Mouse (Mus musculus) ES-E14 (cell line): ENCODE data around the gene Zfp119b.
"Not testable (repeated sequence)": the region's sequence is repeated elsewhere in the genome, so short reads cannot be mapped to it uniquely, and the experiment has no call there.

Source experiments
- CHD2 ChIP-seq: IDR thresholded peaks from 2 replicates; pipeline ENCODE4 v1.6.1; 2014; ENCODE audit warnings: mild to moderate bottlenecking, low read depth, low read length, inconsistent platforms
- HCFC1 ChIP-seq: IDR thresholded peaks from 2 replicates; pipeline ENCODE4 v1.6.1; 2012; ENCODE audit warnings: low read length, inconsistent platforms, borderline replicate concordance; ENCODE audit not compliant: insufficient read depth
- MAFK ChIP-seq: IDR thresholded peaks from 2 replicates; pipeline ENCODE4 v1.6.1; 2014; ENCODE audit warnings: mild to moderate bottlenecking, low read depth, low read length, inconsistent platforms; ENCODE audit not compliant: insufficient read depth
- ZC3H11A ChIP-seq: IDR thresholded peaks from 2 replicates; pipeline ENCODE4 v1.6.1; 2012; ENCODE audit warnings: low read depth, mild to moderate bottlenecking, inconsistent platforms, low read length, borderline replicate concordance
- ZNF384 ChIP-seq: IDR thresholded peaks from 2 replicates; pipeline ENCODE4 v1.6.1; 2012; ENCODE audit warnings: low read depth, low read length, inconsistent platforms

GRCm38 (mm10) chr17:55944387-55944865 is 4.9 kb downstream of the Zfp119b start:
- not testable (repeated sequence) for TF ChIP-seq ZC3H11A, HCFC1, ZNF384, CHD2
- 0 out of 2 replicates have a peak, but pooled peaks have one; percentile 3 for TF ChIP-seq MAFK
